Mouse (Mus musculus) kidney, adult 18-20 months (tissue): ENCODE data around the gene Kdm8.
"Not testable (repeated sequence)": the region's sequence is repeated elsewhere in the genome, so short reads cannot be mapped to it uniquely, and the experiment has no call there.

ENCODE experiments used
- DNase-seq: peaks from one replicate; pipeline ENCODE4 v3.0.0; 2021

Kdm8 gene

GRCm38 (mm10) chr7:125444464-125445401 lies at the start of gene Kdm8:
Gene Kdm8 (plus strand): TSS chr7:125444676.
- peak; percentile 96 for DNase-seq

- no peak for DNase-seq
Measured at GRCm38 (mm10) chr7:125398116-125398515, 46.4 kb upstream of the Kdm8 start.

- no peak for DNase-seq
Measured at GRCm38 (mm10) chr7:125398687-125399086, 45.8 kb upstream of the Kdm8 start.

- DNase-seq, result no peak
Measured at GRCm38 (mm10) chr7:125407136-125407535, 37.3 kb upstream of the Kdm8 start.

- no peak for DNase-seq
Measured at GRCm38 (mm10) chr7:125415087-125415486, 29.4 kb upstream of the Kdm8 start.

- DNase-seq, result no peak
Measured at GRCm38 (mm10) chr7:125415776-125416175, 28.7 kb upstream of the Kdm8 start.

- DNase-seq, result no peak
Measured at GRCm38 (mm10) chr7:125416762-125417161, 27.7 kb upstream of the Kdm8 start.

- DNase-seq, result no peak
Measured at GRCm38 (mm10) chr7:125418413-125418812, 26.1 kb upstream of the Kdm8 start.

GRCm38 (mm10) chr7:125420190-125420589 lies 24.3 kb upstream of the Kdm8 start:
- peak; percentile 35 for DNase-seq

- no peak for DNase-seq
Measured at GRCm38 (mm10) chr7:125421911-125422310, 22.6 kb upstream of the Kdm8 start.

GRCm38 (mm10) chr7:125423056-125423455 lies 21.4 kb upstream of the Kdm8 start:
- DNase-seq, result no peak

GRCm38 (mm10) chr7:125427492-125428090 lies 16.9 kb upstream of the Kdm8 start:
- DNase-seq, result peak; percentile 16

- DNase-seq, result no peak
Measured at GRCm38 (mm10) chr7:125428381-125428780, 16.1 kb upstream of the Kdm8 start.

GRCm38 (mm10) chr7:125428816-125429500 lies 15.5 kb upstream of the Kdm8 start:
- not testable (repeated sequence) for DNase-seq

GRCm38 (mm10) chr7:125430170-125430842 lies 14.2 kb upstream of the Kdm8 start:
- DNase-seq, result no peak

- no peak for DNase-seq
Measured at GRCm38 (mm10) chr7:125433874-125434273, 10.6 kb upstream of the Kdm8 start.

- DNase-seq, result no peak
Measured at GRCm38 (mm10) chr7:125434666-125435290, 9.7 kb upstream of the Kdm8 start.

- DNase-seq, result no peak
Measured at GRCm38 (mm10) chr7:125442323-125442722, 2.2 kb upstream of the Kdm8 start.

GRCm38 (mm10) chr7:125444076-125444463 lies 406 bp upstream of the Kdm8 start:
- no peak for DNase-seq

- no peak for DNase-seq
Measured at GRCm38 (mm10) chr7:125450678-125451077, 6.2 kb downstream of the Kdm8 start.

GRCm38 (mm10) chr7:125451078-125451477 lies 6.6 kb downstream of the Kdm8 start:
- no peak for DNase-seq

- no peak for DNase-seq
Measured at GRCm38 (mm10) chr7:125453671-125454070, 9.2 kb downstream of the Kdm8 start.

GRCm38 (mm10) chr7:125462200-125462599 lies 17.7 kb downstream of the Kdm8 start:
- DNase-seq, result no peak
